Mouse (Mus musculus) CH12.LX (cell line): Measurements from ENCODE around the gene Fam160a2. TPM values are rescaled to one million over a fixed set of nuclear protein-coding genes. Genes with fewer than 3 reads are reported as not detected.

Experiments
- DNase-seq: peaks from one replicate; pipeline ENCODE4 v3.0.0-alpha.2; 2013; ENCODE audit errors: extremely low read depth
- H3K27ac ChIP-seq: 2 replicates; pipeline ENCODE4 v1.5.1; 2012; ENCODE audit warnings: low read depth, mild to moderate bottlenecking, control low read depth, moderate library complexity; ENCODE audit not compliant: insufficient read depth
- H3K27me3 ChIP-seq: replicated peaks from 2 replicates; pipeline ENCODE3; 2012; ENCODE audit warnings: inconsistent platforms
- H3K36me3 ChIP-seq, 2 experiments: replicated peaks in 1 of 2; 2 replicates each; pipeline versions ENCODE3 to v1.6.1; 2012; ENCODE audit warnings: inconsistent platforms in 1 of 2, low read length in 1 of 2, mild to moderate bottlenecking in 1 of 2, mixed read lengths in 1 of 2, moderate library complexity in 1 of 2; ENCODE audit not compliant: control insufficient read depth in 1 of 2, insufficient read depth in 1 of 2
- H3K4me1 ChIP-seq, 2 experiments: 2 replicates each; pipeline ENCODE4 v1.6.1; 2012; ENCODE audit warnings: inconsistent platforms in 1 of 2, moderate library complexity in 1 of 2; ENCODE audit not compliant: insufficient read depth in 2 of 2, control insufficient read depth in 1 of 2
- H3K4me2 ChIP-seq: 2 replicates; pipeline ENCODE4 v1.6.1; 2012; ENCODE audit warnings: low read depth, mild to moderate bottlenecking, control low read depth; ENCODE audit not compliant: poor library complexity, insufficient read depth, severe bottlenecking
- H3K4me3 ChIP-seq, 3 experiments: fragments of 150-350 bp in 1 of 3; sonication (generic) in 1 of 3; replicated peaks in 1 of 3; 2 replicates each; pipeline versions ENCODE3 to v1.5.1; 2011 to 2012; ENCODE audit warnings: low read depth in 2 of 3, low read length in 2 of 3, mild to moderate bottlenecking in 2 of 3, moderate library complexity in 2 of 3, control low read depth in 1 of 3, improper control_type of control experiment in 1 of 3, inconsistent platforms in 1 of 3, mixed read lengths in 1 of 3; ENCODE audit not compliant: poor library complexity in 1 of 3
- H3K79me2 ChIP-seq: replicated peaks from 2 replicates; pipeline ENCODE4 v1.6.1; 2012; ENCODE audit warnings: mild to moderate bottlenecking, moderate library complexity; ENCODE audit not compliant: control insufficient read depth, poor library complexity, insufficient read depth, severe bottlenecking; ENCODE audit errors: extremely low read depth
- H3K9ac ChIP-seq: 2 replicates; pipeline ENCODE4 v1.6.1; 2012; ENCODE audit warnings: low read depth, mild to moderate bottlenecking, control low read depth, moderate library complexity; ENCODE audit not compliant: insufficient read depth
- H3K9me3 ChIP-seq: replicated peaks from 2 replicates; pipeline ENCODE3; 2012; ENCODE audit warnings: low read length, inconsistent platforms, mixed read lengths
- CTCF ChIP-seq, 2 experiments: IDR thresholded peaks in 1 of 2; conservative IDR thresholded peaks in 1 of 2; 2 replicates each; pipeline ENCODE4 v1.5.1; 2011 to 2012; ENCODE audit warnings: low read depth in 2 of 2, low read length in 2 of 2, improper control_type of control experiment in 1 of 2, inconsistent platforms in 1 of 2, mild to moderate bottlenecking in 1 of 2, moderate library complexity in 1 of 2
- E2F4 ChIP-seq: IDR thresholded peaks from 2 replicates; pipeline ENCODE4 v1.6.1; 2011; ENCODE audit warnings: low read depth, low read length, improper control_type of control experiment; ENCODE audit not compliant: insufficient replicate concordance
- ELF1 ChIP-seq: IDR thresholded peaks from 2 replicates; pipeline ENCODE4 v1.6.1; 2014; ENCODE audit warnings: low read depth, mild to moderate bottlenecking, inconsistent platforms, low read length, improper control_type of control experiment
- HCFC1 ChIP-seq: IDR thresholded peaks from 2 replicates; pipeline ENCODE4 v1.6.1; 2012; ENCODE audit warnings: low read depth, mild to moderate bottlenecking, inconsistent platforms, low read length, improper control_type of control experiment
- JUND ChIP-seq: conservative IDR thresholded peaks from 2 replicates; pipeline ENCODE4 v1.6.1; 2011; ENCODE audit warnings: low read depth, low read length, improper control_type of control experiment
- MAZ ChIP-seq: IDR thresholded peaks from 2 replicates; pipeline ENCODE4 v1.6.1; 2012; ENCODE audit warnings: low read depth, mild to moderate bottlenecking, inconsistent platforms, low read length, improper control_type of control experiment, moderate library complexity
- NRF1 ChIP-seq: IDR thresholded peaks from 2 replicates; pipeline ENCODE4 v1.6.1; 2014; ENCODE audit warnings: low read depth, mild to moderate bottlenecking, inconsistent platforms, low read length, improper control_type of control experiment, moderate library complexity
- PAX5 ChIP-seq: IDR thresholded peaks from 2 replicates; pipeline ENCODE4 v1.6.1; 2012; ENCODE audit warnings: low read length, inconsistent platforms, mixed read lengths
- POLR2AphosphoS2 ChIP-seq: IDR thresholded peaks from 2 replicates; pipeline ENCODE4 v1.6.1; 2011; ENCODE audit warnings: low read depth, low read length, improper control_type of control experiment
- RAD21 ChIP-seq: IDR thresholded peaks from 2 replicates; pipeline ENCODE4 v1.6.1; 2011; ENCODE audit warnings: low read depth, mild to moderate bottlenecking, low read length, improper control_type of control experiment, moderate library complexity
- RCOR1 ChIP-seq: conservative IDR thresholded peaks from 2 replicates; pipeline ENCODE4 v1.6.1; 2012; ENCODE audit warnings: low read depth, mild to moderate bottlenecking, inconsistent platforms, low read length, improper control_type of control experiment
- SMC3 ChIP-seq: IDR thresholded peaks from 2 replicates; pipeline ENCODE4 v1.6.1; 2011; ENCODE audit warnings: low read depth, low read length, improper control_type of control experiment
- TBP ChIP-seq: conservative IDR thresholded peaks from 2 replicates; pipeline ENCODE4 v1.6.1; 2011; ENCODE audit warnings: low read depth, low read length, improper control_type of control experiment
- TCF12 ChIP-seq: IDR thresholded peaks from 2 replicates; pipeline ENCODE4 v1.6.1; 2014; ENCODE audit warnings: low read depth, mild to moderate bottlenecking, inconsistent platforms, low read length, improper control_type of control experiment
- USF2 ChIP-seq: conservative IDR thresholded peaks from 2 replicates; pipeline ENCODE4 v1.6.1; 2011; ENCODE audit warnings: low read depth, low read length, improper control_type of control experiment
- ZMIZ1 ChIP-seq: IDR thresholded peaks from 2 replicates; pipeline ENCODE4 v1.6.1; 2012; ENCODE audit warnings: low read depth, mild to moderate bottlenecking, inconsistent platforms, low read length, improper control_type of control experiment
- dilution Hi-C: fragments of 300-500 bp; cut with MboI; formaldehyde crosslinking; loops from 2 replicates; pipeline ENCODE4 v1.14.3; 2020; ENCODE audit warnings: low sequenced_read_pairs; ENCODE audit not compliant: extremely low pct_unique_long_range_greater_than_20kb, extremely low pct_ligation_motif_present
- in situ Hi-C: fragments of 300-500 bp; cut with MboI; formaldehyde crosslinking; loops from 3 replicates; pipeline ENCODE4 v1.14.3; 2019; ENCODE audit warnings: low sequenced_read_pairs, low pct_ligation_motif_present, low pct_unique_long_range_greater_than_20kb, mixed read lengths
- polyA plus RNA-seq: library from polyadenylated mRNA; unstranded; fragments of >175 nt; gene quantifications from 2 replicates; pipeline ENCODE4 v1.2.1, GENCODE M21; 2012; ENCODE audit warnings: low read depth; ENCODE audit not compliant: insufficient read length
- total RNA-seq, 2 experiments: library from RNA; depleted of rRNA; stranded (reverse); fragments of 300-350 nt in 1 of 2; fragments of >200 nt in 1 of 2; gene quantifications; 2 replicates each; pipeline ENCODE4 v1.2.3; 2012 to 2014

The Fam160a2 gene
- total and polyA plus RNA-seq, 3 experiments, result 3.1 to 7.2 (median 5.9) TPM

- H3K36me3 ChIP-seq, result peaks cover 28 to 71% of the 10 kb centered on the region in 2 experiments
- H3K4me1 ChIP-seq, result no peaks in the 10 kb centered on the region
- dilution Hi-C loops (no loop called here), in situ Hi-C loops (loop anchor here (10.0 kb wide), 1 partner anchor 46 kb away; the partner anchor contains the start of gene Olfr690)
- no peaks in the 10 kb centered on the region for H3K9me3 ChIP-seq
- no peak overlapping the region for H3K4me2 ChIP-seq
- no peaks in the 10 kb centered on the region for H3K79me2 ChIP-seq
- no peaks in the 10 kb centered on the region for H3K27me3 ChIP-seq
- TF ChIP-seq USF2 (no peak), ZMIZ1 (no peak), TCF12 (no peak), PAX5 (no peak), POLR2AphosphoS2 (no peak), SMC3 (no peak), MAZ (no peak), HCFC1 (no peak), CTCF (conservative IDR thresholded peaks at IDR 0.05 in 1 of 2, IDR thresholded peaks at IDR 0.05 in 1 of 2; ENCODE audit: low read depth in 2 of 2, low read length in 2 of 2) (no peak), ELF1 (no peak), JUND (no peak), TBP (no peak)
- no peak overlapping the region for H3K4me3 ChIP-seq
- H3K9ac ChIP-seq, result no peak overlapping the region
- H3K27ac ChIP-seq, result no peak overlapping the region
- DNase-seq, result no peak
These were observed 19.5 kb downstream of the Fam160a2 start for GRCm38 (mm10) chr7:105380329-105380728.

GRCm38 (mm10) chr7:105374866-105375265 is 25.0 kb downstream of the Fam160a2 start, which contains the start of gene Gm5901:
Gene Gm5901 (plus strand): TSS chr7:105375038.
- dilution Hi-C loops (no loop called here), in situ Hi-C loops (no loop called here)
- Histone ChIP-seq H3K9me3 (no peaks in the 10 kb centered on the region), H3K4me3 (no peak within 1 kb of the TSS), H3K4me1 (peaks cover 0 to 10% of the 10 kb centered on the region in 2 experiments; a peak in 2 of 4 replicates), H3K4me2 (no peak within 1 kb of the TSS), H3K79me2 (no peaks in the 10 kb centered on the region), H3K27ac (no peak within 1 kb of the TSS), H3K27me3 (no peaks in the 10 kb centered on the region), H3K36me3 (peaks cover 4 to 33% of the 10 kb centered on the region in 2 experiments), H3K9ac (no peak within 1 kb of the TSS)
- no peak for DNase-seq
- TF ChIP-seq POLR2AphosphoS2 (no peak), NRF1 (no peak), ZMIZ1 (no peak), TBP (no peak), CTCF (conservative IDR thresholded peaks at IDR 0.05 in 1 of 2, IDR thresholded peaks at IDR 0.05 in 1 of 2; ENCODE audit: low read depth in 2 of 2, low read length in 2 of 2) (no peak), USF2 (no peak), RAD21 (no peak), E2F4 (no peak), RCOR1 (no peak), ELF1 (no peak)
